Comparison of ENCODE assay signal across 24 mouse cellular contexts in genomic region chr6:89592016-89592415, GRCm38 (mm10). TPM values are rescaled to one million over a fixed set of nuclear protein-coding genes. Genes with fewer than 3 reads are reported as not detected.
A peak's percentile ranks its signal among the peaks of the same experiment; 100 is the strongest.
DNase-seq lines count a peak whose midpoint lies in the region; ATAC-seq lines count a peak whose summit lies in the region.
"Had no signal": no experiment of that assay in that cellular context is flagged by ENCODE, and none has a peak within 500 bp of the region (broad histone marks: within the 10 kb centered on the region; RNA-seq: fewer than 3 reads in every experiment).

No protein-coding gene starts in this region.

- peaks cover 16% of the 10 kb centered on the region for H3K4me1 ChIP-seq in forebrain, embryonic 15.5 days
- no peaks in the 10 kb centered on the region for H3K4me1 ChIP-seq in forebrain, embryonic 11.5 days (replicated peaks; ENCODE audit: control insufficient read depth, insufficient read depth, low read length)
- H3K4me1 ChIP-seq in heart, embryonic 10.5 days: peaks cover 4% of the 10 kb centered on the region; the same call in 1 of the 2 replicates
- peaks cover 78% of the 10 kb centered on the region for H3K4me1 ChIP-seq in megakaryocyte, embryonic 14.5 days
- H3K4me1 ChIP-seq: embryonic facial prominence, embryonic 12.5 days had no signal

- H3K9me3 ChIP-seq in forebrain, embryonic 15.5 days: no peaks in the 10 kb centered on the region
- no peaks in the 10 kb centered on the region for H3K9me3 ChIP-seq in forebrain, embryonic 11.5 days (ENCODE audit: control insufficient read depth, low read length)
- no peaks in the 10 kb centered on the region for H3K9me3 ChIP-seq in heart, embryonic 10.5 days
- H3K9me3 ChIP-seq in megakaryocyte, embryonic 14.5 days: no peaks in the 10 kb centered on the region
- H3K9me3 ChIP-seq: embryonic facial prominence, embryonic 10.5 days; embryonic facial prominence, embryonic 12.5 days; forebrain, embryonic 12.5 days; G1E had no signal

- H3K4me3 ChIP-seq in forebrain, embryonic 15.5 days: no peak overlapping the region
- H3K4me3 ChIP-seq in forebrain, embryonic 11.5 days (ENCODE audit: low read depth, low read length): no peak overlapping the region
- H3K4me3 ChIP-seq in heart, embryonic 10.5 days: no peak overlapping the region
- H3K4me3 ChIP-seq in megakaryocyte, embryonic 14.5 days (replicated peaks): peak overlapping the region; percentile 16
- H3K4me3 ChIP-seq: embryonic facial prominence, embryonic 10.5 days; embryonic facial prominence, embryonic 12.5 days; forebrain, embryonic 12.5 days had no signal

- no peaks in the 10 kb centered on the region for H3K36me3 ChIP-seq in forebrain, embryonic 15.5 days
- no peaks in the 10 kb centered on the region for H3K36me3 ChIP-seq in forebrain, embryonic 11.5 days (ENCODE audit: control insufficient read depth, insufficient read depth, low read length)
- H3K36me3 ChIP-seq in heart, embryonic 10.5 days: no peaks in the 10 kb centered on the region
- H3K36me3 ChIP-seq in megakaryocyte, embryonic 14.5 days (replicated peaks; ENCODE audit: low read length): no peaks in the 10 kb centered on the region
- H3K36me3 ChIP-seq: embryonic facial prominence, embryonic 10.5 days; embryonic facial prominence, embryonic 12.5 days; forebrain, embryonic 12.5 days; G1E had no signal

- no peaks in the 10 kb centered on the region for H3K27me3 ChIP-seq in forebrain, embryonic 15.5 days
- no peaks in the 10 kb centered on the region for H3K27me3 ChIP-seq in forebrain, embryonic 11.5 days (ENCODE audit: control insufficient read depth, insufficient read depth, low read length)
- no peaks in the 10 kb centered on the region for H3K27me3 ChIP-seq in heart, embryonic 10.5 days (ENCODE audit: insufficient read depth, poor library complexity, severe bottlenecking)
- no peaks in the 10 kb centered on the region for H3K27me3 ChIP-seq in megakaryocyte, embryonic 14.5 days (replicated peaks)
- H3K27me3 ChIP-seq: CH12.LX; embryonic facial prominence, embryonic 12.5 days; forebrain, embryonic 12.5 days; Patski had no signal

- H3K9ac ChIP-seq in forebrain, embryonic 15.5 days (replicated peaks): no peak overlapping the region
- H3K9ac ChIP-seq in forebrain, embryonic 11.5 days (ENCODE audit: low read length): no peak overlapping the region
- H3K9ac ChIP-seq: embryonic facial prominence, embryonic 12.5 days; forebrain, embryonic 12.5 days; forebrain, postnatal 0 days had no signal

- 63% methylated on average over 3 of the region's 3 CpGs for WGBS in forebrain, embryonic 15.5 days
- WGBS in forebrain, embryonic 11.5 days: 92% methylated on average over 3 of the region's 3 CpGs
- WGBS in heart, embryonic 10.5 days: 84% methylated on average over 3 of the region's 3 CpGs

- H3K27ac ChIP-seq in forebrain, embryonic 15.5 days (replicated peaks): peak overlapping the region; percentile 34; the same call in 1 of the 2 replicates
- no peak overlapping the region for H3K27ac ChIP-seq in forebrain, embryonic 11.5 days (ENCODE audit: low read depth, low read length)
- H3K27ac ChIP-seq in heart, embryonic 10.5 days: no peak overlapping the region
- H3K27ac ChIP-seq: embryonic facial prominence, embryonic 10.5 days; embryonic facial prominence, embryonic 12.5 days; forebrain, embryonic 12.5 days had no signal

- H3K4me2 ChIP-seq in forebrain, embryonic 15.5 days (replicated peaks): no peak overlapping the region
- H3K4me2 ChIP-seq in forebrain, embryonic 11.5 days (ENCODE audit: low read depth, low read length, severe bottlenecking): no peak overlapping the region
- H3K4me2 ChIP-seq: embryonic facial prominence, embryonic 12.5 days; forebrain, embryonic 12.5 days had no signal

- ATAC-seq in forebrain, embryonic 15.5 days (replicated peaks): no peak
- no peak for ATAC-seq in forebrain, embryonic 11.5 days (replicated peaks; ENCODE audit: low FRiP score)
- ATAC-seq in megakaryocyte, adult 5-6 weeks (ENCODE audit: poor library complexity, severe bottlenecking): no peak
- ATAC-seq: activated CD4-positive, CD25-positive, alpha-beta regulatory T cell, adult 4 months; CD4-positive, CD25-positive, alpha-beta regulatory T cell, adult 4 months; forebrain, embryonic 14.5 days; forebrain, postnatal 0 days; Patski had no signal

- peak; percentile 68 to 78 for DNase-seq in cerebellum, postnatal 10 days
- no peak for DNase-seq in cerebellum, postnatal 4 days (ENCODE audit: low spot score in 2 of 2)
- no peak for DNase-seq in forebrain, embryonic 11.5 days (ENCODE audit: low spot score)
- peak; percentile 22 for DNase-seq in heart, embryonic 10.5 days (ENCODE audit: low spot score)
- no peak for DNase-seq in heart, adult 8-10 months (ENCODE audit: low spot score)
- DNase-seq: adrenal gland, adult 8-10 months; adrenal gland, postnatal 14 days; adrenal gland, postnatal 36 days; B cell, adult 2 months; cerebellum, adult 11-12 months; cerebellum, adult 9-10 months; forebrain, postnatal 0 days had no signal

RNA-seq across cellular contexts. Expression of gene Chchd6, which starts 3.4 kb away (rescaled TPM):
- polyA plus RNA-seq in forebrain, embryonic 15.5 days (2015; fragmentation: Nextera tagmentation; extraction: Ambion mirVana): 145 and 146 TPM in 2 replicates
- 93.7 and 98.9 TPM in 2 replicates for polyA plus RNA-seq in forebrain, embryonic 11.5 days (2014; fragmentation: Nextera tagmentation; extraction: Ambion mirVana)
- 51.1 TPM in 2 replicates for polyA plus RNA-seq in heart, embryonic 10.5 days (2016; fragmentation: Nextera tagmentation; extraction: Ambion mirVana)
- 10 to 100 TPM; 10.1 to 12.9 (median 11.5) TPM for total RNA-seq in heart, adult 8-10 months (2022)
- polyA plus RNA-seq in megakaryocyte, embryonic 14.5 days (2012; ENCODE audit: insufficient read depth, low replicate concordance): 31.1 and 42.5 TPM in 2 replicates
- total RNA-seq in megakaryocyte, adult 5-6 weeks (2015): 5.9 and 7.1 TPM in 2 replicates
- 1.3 and 1.5 TPM in 2 replicates for total RNA-seq in megakaryocyte, adult 5-6 weeks (2017)

RNA-seq across cellular contexts. Expression of gene Txnrd3, which starts 51.8 kb away (rescaled TPM):
- polyA plus RNA-seq in forebrain, embryonic 15.5 days (2015; fragmentation: Nextera tagmentation; extraction: Ambion mirVana): 11.7 and 12.1 TPM in 2 replicates
- 8.6 and 9.9 TPM in 2 replicates for polyA plus RNA-seq in forebrain, embryonic 11.5 days (2014; fragmentation: Nextera tagmentation; extraction: Ambion mirVana)
- polyA plus RNA-seq in heart, embryonic 10.5 days (2016; fragmentation: Nextera tagmentation; extraction: Ambion mirVana): 8.7 and 10.3 TPM in 2 replicates
- total RNA-seq in heart, adult 8-10 months (2022): 10 to 100 TPM; 14.6 to 17.0 (median 15.0) TPM
- 1.4 TPM in 1 of 2 replicates, not detected in the other for polyA plus RNA-seq in megakaryocyte, embryonic 14.5 days (2012; ENCODE audit: insufficient read depth, low replicate concordance)
- 0.11 and 1.1 TPM in 2 replicates for total RNA-seq in megakaryocyte, adult 5-6 weeks (2015)
- total RNA-seq in megakaryocyte, adult 5-6 weeks (2017): 0.49 and 1.5 TPM in 2 replicates

Comparison
In these comparisons a context has a peak if more than half of its experiments do, and no peak if none do; other contexts are left out.
1. DNase-seq: peak in cerebellum, postnatal 10 days (2 of 2) and heart, embryonic 10.5 days (single experiment); none in cerebellum, postnatal 4 days (0 of 2), forebrain, embryonic 11.5 days (single experiment) and heart, adult 8-10 months (single experiment).